Mouse (Mus musculus): ENCODE data around the gene Abhd17c.

- TF ChIP-seq CTCF (IDR thresholded peaks at IDR 0.05; ENCODE audit: low read depth) (no peak), EP300 (IDR thresholded peaks at IDR 0.05; ENCODE audit: low read depth) (no peak)
These were observed 13.0 kb downstream of the Abhd17c start for GRCm38 (mm10) chr7:84138731-84139130.

Data from liver, postnatal 0 days (tissue).